Mouse (Mus musculus): ENCODE results near the gene Pigk.

DNA sequence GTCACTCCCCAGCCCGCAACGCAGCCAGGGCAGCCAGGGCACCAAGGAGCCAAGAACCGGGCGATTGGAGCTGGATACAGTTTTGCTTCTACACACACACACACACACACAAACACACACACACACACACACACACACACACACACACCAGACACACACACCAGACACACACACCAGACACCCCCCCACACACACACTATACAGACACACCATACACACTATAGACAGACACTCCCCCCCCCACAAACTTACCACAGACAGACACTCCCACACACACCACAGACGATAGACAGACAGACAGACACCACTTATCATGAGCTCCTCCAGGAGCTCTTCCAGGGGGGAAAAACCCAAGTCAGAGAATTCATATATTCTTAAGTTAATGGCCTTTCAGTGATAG is 45.7 kb upstream of the Pigk start, which contains the start of gene Ak5:
- no peak for TF ChIP-seq CTCF (IDR thresholded peaks at IDR 0.05; ENCODE audit: low read depth, low read length)
- TF ChIP-seq POLR2A (IDR thresholded peaks at IDR 0.05; ENCODE audit: borderline replicate concordance, low read depth, low read length), result no peak

Measured in bone marrow macrophage, adult 2 months (primary cell).